Mouse (Mus musculus) CH12.LX (cell line): ENCODE results near the gene Syt3.

Source experiments
- CHD1 ChIP-seq: IDR thresholded peaks from 2 replicates; pipeline ENCODE4 v1.6.1; 2012; ENCODE audit warnings: low read depth, low read length, improper control_type of control experiment, inconsistent platforms
- HCFC1 ChIP-seq: IDR thresholded peaks from 2 replicates; pipeline ENCODE4 v1.6.1; 2012; ENCODE audit warnings: low read depth, mild to moderate bottlenecking, inconsistent platforms, low read length, improper control_type of control experiment
- MAZ ChIP-seq: IDR thresholded peaks from 2 replicates; pipeline ENCODE4 v1.6.1; 2012; ENCODE audit warnings: low read depth, mild to moderate bottlenecking, inconsistent platforms, low read length, improper control_type of control experiment, moderate library complexity
- TCF12 ChIP-seq: IDR thresholded peaks from 2 replicates; pipeline ENCODE4 v1.6.1; 2014; ENCODE audit warnings: low read depth, mild to moderate bottlenecking, inconsistent platforms, low read length, improper control_type of control experiment

- no peak for TF ChIP-seq CHD1
- no peak for TF ChIP-seq TCF12
- no peak for TF ChIP-seq HCFC1
- no peak for TF ChIP-seq MAZ
Observed at GRCm38 (mm10) chr7:44427666-44428065, 43.8 kb downstream of the Syt3 start.
